Mouse (Mus musculus) monocyte, adult 5-6 weeks (primary cell): ENCODE measurements around the gene Gm17324. TPM values are rescaled to one million over a fixed set of nuclear protein-coding genes. Genes with fewer than 3 reads are reported as not detected.
A peak's percentile ranks its signal among the peaks of the same experiment; 100 is the strongest.
"Not testable (repeated sequence)": the region's sequence is repeated elsewhere in the genome, so short reads cannot be mapped to it uniquely, and the experiment has no call there.

Experiments used
- ATAC-seq: fragments of 153-309, 156-312 bp; replicated peaks from 2 replicates; pipeline ENCODE4 v1.8.0; 2017; ENCODE audit warnings: mild to moderate bottlenecking; ENCODE audit not compliant: low TSS enrichment, insufficient number of reproducible peaks, severe bottlenecking, poor library complexity, low FRiP score
- total RNA-seq: library from RNA; stranded (forward); fragments of 200-1000, 200-491, 200-594 nt; gene quantifications from 3 replicates; pipeline ENCODE4 v1.2.3, GENCODE M21; 2017

Gm17324 gene
- not detected in 3 replicates for total RNA-seq

GRCm38 (mm10) chr9:78447973-78448873, at the start of gene Gm17324, which contains the start of gene Mto1:
Gene Gm17324 (minus strand): TSS chr9:78448786.
Gene Mto1 (plus strand): TSS chr9:78448208.
- peak; percentile 71 for ATAC-seq

GRCm38 (mm10) chr9:78493171-78493570, 44.6 kb upstream of the Gm17324 start:
- ATAC-seq = no peak

- no peak for ATAC-seq
These were observed 43.7 kb upstream of the Gm17324 start for GRCm38 (mm10) chr9:78492254-78492653.

- ATAC-seq = no peak
These were observed 42.6 kb upstream of the Gm17324 start for GRCm38 (mm10) chr9:78491169-78491568.

- peak; percentile 81 for ATAC-seq
These were observed 40.4 kb upstream of the Gm17324 start, which contains the start of gene Eef1a1 for GRCm38 (mm10) chr9:78488890-78489420. Gene Eef1a1 (minus strand): TSS chr9:78489151.

- not testable (repeated sequence) for ATAC-seq
These were observed 39.4 kb upstream of the Gm17324 start for GRCm38 (mm10) chr9:78488021-78488420.

GRCm38 (mm10) chr9:78484660-78485059, 36.1 kb upstream of the Gm17324 start:
- no peak for ATAC-seq

GRCm38 (mm10) chr9:78482386-78482785, 33.8 kb upstream of the Gm17324 start:
- no peak; the same call in 1 of the 2 replicates for ATAC-seq

- ATAC-seq = peak; percentile 87
These were observed 33.1 kb upstream of the Gm17324 start for GRCm38 (mm10) chr9:78481423-78482331.

GRCm38 (mm10) chr9:78480706-78481358, 32.2 kb upstream of the Gm17324 start:
- ATAC-seq = peak; percentile 79

GRCm38 (mm10) chr9:78480227-78480626, 31.6 kb upstream of the Gm17324 start:
- not testable (repeated sequence) for ATAC-seq

- not testable (repeated sequence) for ATAC-seq
These were observed 30.7 kb upstream of the Gm17324 start for GRCm38 (mm10) chr9:78479308-78479707.

GRCm38 (mm10) chr9:78478009-78478605, 29.5 kb upstream of the Gm17324 start:
- not testable (repeated sequence) for ATAC-seq

GRCm38 (mm10) chr9:78477021-78477551, 28.5 kb upstream of the Gm17324 start:
- no peak for ATAC-seq

GRCm38 (mm10) chr9:78476531-78477020, 28.0 kb upstream of the Gm17324 start:
- no peak for ATAC-seq

- ATAC-seq = no peak
These were observed 27.3 kb upstream of the Gm17324 start for GRCm38 (mm10) chr9:78475873-78476272.

GRCm38 (mm10) chr9:78475383-78475780, 26.8 kb upstream of the Gm17324 start:
- ATAC-seq = no peak
